Mouse (Mus musculus) cerebellum, adult 2 months (tissue): ENCODE data around the gene Zxdc.

Experiments
- CTCF ChIP-seq: fragments of 200-500 bp; IDR thresholded peaks from 2 replicates; pipeline ENCODE4 v1.5.1; 2011; ENCODE audit warnings: low read depth, mild to moderate bottlenecking, control low read depth, low read length, moderate library complexity, borderline replicate concordance; ENCODE audit not compliant: insufficient read depth
- POLR2A ChIP-seq: fragments of 200-500 bp; IDR thresholded peaks from 2 replicates; pipeline ENCODE4 v1.6.1; 2011; ENCODE audit warnings: low read length, control low read depth, borderline replicate concordance; ENCODE audit not compliant: insufficient read depth

DNA sequence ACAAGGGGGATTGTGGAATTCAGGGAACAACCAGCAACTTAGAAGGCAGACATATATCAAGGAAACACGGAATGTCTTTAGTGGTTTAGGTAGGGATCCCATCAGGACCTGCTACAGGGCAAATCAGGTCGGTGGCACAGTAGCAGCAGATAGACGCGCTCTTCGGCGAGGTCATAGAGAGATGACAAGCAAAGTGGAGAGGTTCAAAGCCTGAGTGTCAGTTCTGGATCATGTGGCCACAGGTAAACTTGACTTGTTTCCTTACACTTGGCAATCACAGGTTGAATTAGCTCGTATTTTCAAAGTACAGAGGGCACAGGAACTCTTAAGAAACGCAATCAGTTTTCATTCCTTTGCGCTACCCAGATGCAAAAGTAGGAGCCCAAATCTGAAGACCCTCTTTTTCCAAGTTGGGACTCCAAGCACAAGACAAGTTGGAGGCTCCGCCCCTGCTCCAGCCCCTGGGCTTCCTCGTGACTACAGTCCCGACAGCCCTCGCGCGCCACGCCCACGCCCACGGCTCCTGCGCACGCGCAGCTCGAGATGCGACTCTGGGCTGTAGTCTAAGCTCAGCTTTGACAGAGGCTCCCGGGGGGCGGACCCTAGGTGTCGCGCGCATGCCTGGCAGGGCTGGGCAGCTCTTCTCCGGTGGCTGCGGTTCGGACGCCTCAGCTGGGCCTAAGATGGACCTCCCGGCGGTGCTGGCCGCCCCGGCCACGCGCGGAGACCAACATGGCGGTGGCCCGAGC, at the start of gene Zxdc:
- peak; percentile 69 for TF ChIP-seq POLR2A
- TF ChIP-seq CTCF, result no peak
